Mouse (Mus musculus) forebrain, embryonic 16.5 days (tissue): Measurements from ENCODE around the gene Adgrg3. TPM values are rescaled to one million over a fixed set of nuclear protein-coding genes. Genes with fewer than 3 reads are reported as not detected.
A peak's percentile ranks its signal among the peaks of the same experiment; 100 is the strongest.

Experiments used
- ATAC-seq: fragments of 200-750 bp; cut with Nextera tagmentation; 2 replicates; pipeline ENCODE4 v1.8.0; 2017; ENCODE audit warnings: mild to moderate bottlenecking, moderate library complexity
- H3K27ac ChIP-seq: fragments of 300-500 bp; sonication (generic); 2 replicates; pipeline ENCODE4 v1.5.1; 2014; ENCODE audit warnings: low read length, control low read depth
- H3K27me3 ChIP-seq: fragments of 300-500 bp; sonication (generic); replicated peaks from 2 replicates; pipeline ENCODE4 v1.6.1; 2014; ENCODE audit warnings: low read length; ENCODE audit not compliant: control insufficient read depth, insufficient read depth
- H3K36me3 ChIP-seq: fragments of 300-500 bp; sonication (generic); 2 replicates; pipeline ENCODE4 v1.6.1; 2014; ENCODE audit not compliant: control insufficient read depth, insufficient read depth
- H3K4me1 ChIP-seq: fragments of 300-500 bp; sonication (generic); replicated peaks from 2 replicates; pipeline ENCODE4 v1.6.1; 2014; ENCODE audit warnings: low read length; ENCODE audit not compliant: control insufficient read depth, insufficient read depth
- H3K4me2 ChIP-seq: fragments of 300-500 bp; sonication (generic); 2 replicates; pipeline ENCODE4 v1.6.1; 2014; ENCODE audit warnings: mild to moderate bottlenecking, low read length, control low read depth
- H3K4me3 ChIP-seq: fragments of 300-500 bp; sonication (generic); replicated peaks from 2 replicates; pipeline ENCODE4 v1.5.1; 2014; ENCODE audit warnings: mild to moderate bottlenecking, low read length, control low read depth
- H3K9ac ChIP-seq: fragments of 300-500 bp; sonication (generic); replicated peaks from 2 replicates; pipeline ENCODE4 v1.6.1; 2014; ENCODE audit warnings: low read depth, low read length, control low read depth
- H3K9me3 ChIP-seq: fragments of 300-500 bp; sonication (generic); 2 replicates; pipeline ENCODE4 v1.6.1; 2016; ENCODE audit warnings: low read length; ENCODE audit not compliant: control insufficient read depth
- WGBS: fragments of 180-500 bp; shearing (Covaris S2); extraction: QIAGEN DNeasy Blood & Tissue Kit; methylation state at CpG from one replicate; pipeline ENCODE4 v1.1.7; 2014; 5-methylcytosine and 5-hydroxymethylcytosine counted together
- polyA plus RNA-seq: library from polyadenylated mRNA; unstranded; fragments of >200 nt; fragmentation: Nextera tagmentation; extraction: Ambion mirVana; gene quantifications from 2 replicates; pipeline ENCODE4 v1.2.1, GENCODE M21; 2015

The Adgrg3 gene
- polyA plus RNA-seq, 1 experiment from 2014 or later = 1.1 TPM

GRCm38 (mm10) chr8:95037106-95037925, 19.8 kb downstream of the Adgrg3 start:
- Histone ChIP-seq H3K27ac (no peak overlapping the region), H3K36me3 (no peaks in the 10 kb centered on the region), H3K4me2 (no peak overlapping the region), H3K4me3 (no peak overlapping the region), H3K9ac (no peak overlapping the region), H3K27me3 (no peaks in the 10 kb centered on the region), H3K9me3 (no peaks in the 10 kb centered on the region), H3K4me1 (no peaks in the 10 kb centered on the region)
- ATAC-seq = peak; percentile 93
- WGBS = 63% methylated on average over 7 of the region's 7 CpGs

DNA sequence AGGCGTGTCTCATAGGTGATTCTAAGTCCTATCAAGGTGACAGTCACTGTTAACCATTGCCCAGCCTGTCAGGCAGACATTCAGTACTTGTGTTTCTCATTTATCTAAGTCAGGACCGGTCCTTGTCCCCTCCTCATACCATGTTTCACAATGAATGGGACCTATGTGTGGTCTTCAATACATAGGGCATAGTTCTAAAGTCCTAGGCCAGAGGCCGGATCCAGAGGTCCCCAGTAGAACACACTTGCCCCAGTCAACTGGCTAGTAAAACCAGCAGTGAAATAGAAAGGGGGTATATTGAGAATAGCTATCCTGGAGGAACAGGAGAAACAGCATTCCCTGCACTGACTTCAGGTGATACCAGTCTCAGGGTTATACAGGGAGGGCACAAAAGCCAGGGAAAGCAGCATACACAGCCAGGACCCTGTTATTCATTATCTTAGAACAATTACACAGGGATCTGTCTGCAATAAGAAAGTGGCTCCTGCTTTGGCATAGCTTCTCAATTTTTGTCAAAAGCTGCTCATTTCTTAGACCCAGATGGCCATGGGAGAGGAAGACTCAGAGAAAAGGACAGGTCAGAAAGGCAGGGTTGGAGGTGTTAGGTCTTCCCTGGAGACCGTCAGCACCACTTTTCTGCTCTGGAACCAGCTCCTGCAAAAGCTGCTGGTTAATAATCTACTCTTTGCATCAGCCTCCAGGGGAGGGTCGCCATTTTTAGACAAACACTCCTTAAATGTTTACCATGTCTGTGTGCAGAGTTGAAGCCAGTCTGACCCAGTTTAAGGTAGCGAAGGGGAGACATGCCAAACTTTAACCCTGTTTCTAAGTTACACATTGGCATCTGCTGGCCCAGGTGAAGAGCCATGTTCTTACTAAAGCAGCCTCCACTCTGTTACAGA, 24.6 kb downstream of the Adgrg3 start:
- Histone ChIP-seq H3K4me3 (no peak overlapping the region), H3K4me2 (no peak overlapping the region), H3K27ac (no peak overlapping the region), H3K9ac (no peak overlapping the region), H3K9me3 (no peaks in the 10 kb centered on the region), H3K27me3 (no peaks in the 10 kb centered on the region), H3K36me3 (no peaks in the 10 kb centered on the region), H3K4me1 (no peaks in the 10 kb centered on the region)
- ATAC-seq = no peak
- 78% methylated on average over 6 of the region's 6 CpGs for WGBS

GRCm38 (mm10) chr8:95044811-95045210, 27.3 kb downstream of the Adgrg3 start:
- no peaks in the 10 kb centered on the region for H3K36me3 ChIP-seq
- WGBS = 57% methylated on average over 4 of the region's 4 CpGs
- ATAC-seq = peak; percentile 38; the same call in 1 of the 2 replicates

DNA sequence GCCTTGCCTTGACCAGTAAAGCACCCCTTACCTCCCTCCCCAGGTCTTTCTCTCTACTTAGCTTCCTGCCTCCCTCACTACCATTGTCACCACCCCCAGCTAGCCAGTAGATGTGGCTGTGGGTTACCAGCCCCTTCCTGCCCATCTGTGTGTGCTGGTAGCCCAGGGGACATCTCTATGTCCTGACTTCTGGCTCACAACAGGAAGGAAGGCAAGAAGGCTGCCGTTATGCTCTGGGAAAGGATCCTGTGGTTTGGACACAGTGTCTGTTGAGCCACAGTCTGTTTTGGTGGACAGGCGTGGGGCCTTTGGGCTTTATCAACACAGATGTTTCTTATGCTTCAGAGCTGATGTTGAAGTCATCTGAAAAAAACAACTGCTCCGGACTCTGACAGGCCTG, 29.5 kb downstream of the Adgrg3 start:
- no peaks in the 10 kb centered on the region for H3K4me1 ChIP-seq
- H3K9ac ChIP-seq = no peak overlapping the region
- no peak for ATAC-seq
- H3K4me3 ChIP-seq = no peak overlapping the region
- no peaks in the 10 kb centered on the region for H3K36me3 ChIP-seq
- WGBS = 79% methylated on average over 3 of the region's 3 CpGs
- no peak overlapping the region for H3K27ac ChIP-seq
- no peaks in the 10 kb centered on the region for H3K9me3 ChIP-seq
- no peaks in the 10 kb centered on the region for H3K27me3 ChIP-seq
- no peak overlapping the region for H3K4me2 ChIP-seq

More at GRCm38 (mm10) chr8:95044811-95045210, 27.3 kb downstream of the Adgrg3 start:
- no peak overlapping the region for H3K27ac ChIP-seq
- no peaks in the 10 kb centered on the region for H3K27me3 ChIP-seq
- no peak overlapping the region for H3K9ac ChIP-seq
- no peaks in the 10 kb centered on the region for H3K4me1 ChIP-seq
- no peaks in the 10 kb centered on the region for H3K9me3 ChIP-seq
- no peak overlapping the region for H3K4me2 ChIP-seq
- H3K4me3 ChIP-seq = no peak overlapping the region

DNA sequence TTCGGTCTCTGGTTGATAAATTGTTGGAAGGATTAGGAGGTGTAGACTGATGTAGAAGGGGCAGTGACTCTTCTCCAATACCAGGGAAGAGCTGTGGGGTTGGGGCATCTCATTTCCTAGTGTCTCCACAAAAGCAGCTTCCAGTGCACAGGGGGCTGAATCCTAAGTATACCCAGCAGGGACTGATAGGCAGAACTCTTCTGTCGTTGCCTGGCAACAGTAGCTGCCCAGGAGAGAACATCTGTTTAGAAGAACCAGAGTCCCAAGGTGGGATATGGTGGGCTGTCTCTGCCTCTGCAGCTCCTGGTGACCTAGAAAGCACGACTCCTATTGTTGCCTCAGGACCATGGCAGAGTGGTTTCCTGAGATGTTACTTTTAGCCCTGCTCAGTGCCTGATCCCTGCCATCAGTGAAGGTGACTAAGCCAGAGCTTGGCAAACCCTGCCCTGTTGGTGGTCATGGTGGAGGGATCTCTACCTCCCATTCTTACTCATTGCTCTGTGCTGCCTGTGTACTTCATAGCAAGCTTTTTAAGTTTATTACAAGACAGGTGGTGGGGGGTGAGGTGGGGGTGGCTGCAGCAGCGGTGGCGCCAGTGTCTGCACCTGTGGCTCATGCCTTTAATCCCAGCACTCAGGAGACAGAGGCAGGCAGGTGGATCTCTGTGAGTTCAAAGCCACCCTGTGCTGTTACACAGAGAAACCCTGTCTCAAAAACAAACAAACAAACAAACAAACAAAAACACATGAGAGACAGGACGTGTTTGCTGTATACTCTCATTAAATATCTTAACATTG, 30.6 kb downstream of the Adgrg3 start:
- Histone ChIP-seq H3K4me2 (no peak overlapping the region), H3K36me3 (no peaks in the 10 kb centered on the region), H3K4me1 (no peaks in the 10 kb centered on the region), H3K27ac (no peak overlapping the region), H3K4me3 (no peak overlapping the region), H3K9me3 (no peaks in the 10 kb centered on the region), H3K27me3 (no peaks in the 10 kb centered on the region), H3K9ac (no peak overlapping the region)
- WGBS = 76% methylated on average over 6 of the region's 6 CpGs
- no peak for ATAC-seq

DNA sequence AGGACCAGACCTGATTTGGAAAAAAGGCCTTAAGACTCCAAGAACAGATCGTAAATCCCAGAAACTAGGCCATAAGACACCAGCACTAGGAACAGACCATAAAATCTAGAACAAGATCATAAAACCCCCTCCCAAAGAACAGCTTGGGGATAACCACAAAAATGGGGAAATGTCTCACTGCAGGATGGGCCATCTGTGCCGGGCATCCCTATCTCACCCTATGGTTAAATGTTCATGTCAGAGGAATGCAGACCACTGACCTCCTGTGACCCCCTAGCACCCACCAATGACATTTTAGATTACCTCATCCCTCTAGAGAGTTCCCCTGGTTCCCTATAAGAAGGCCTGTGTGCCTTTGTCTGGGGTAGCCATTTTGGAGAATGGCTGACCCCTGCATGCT, 32.1 kb downstream of the Adgrg3 start:
- H3K27ac ChIP-seq = no peak overlapping the region
- no peak for ATAC-seq
- no peak overlapping the region for H3K4me2 ChIP-seq
- no peaks in the 10 kb centered on the region for H3K4me1 ChIP-seq
- H3K27me3 ChIP-seq = no peaks in the 10 kb centered on the region
- WGBS = 86% methylated on average over 2 of the region's 2 CpGs
- no peak overlapping the region for H3K4me3 ChIP-seq
- H3K36me3 ChIP-seq = no peaks in the 10 kb centered on the region
- H3K9me3 ChIP-seq = no peaks in the 10 kb centered on the region
- H3K9ac ChIP-seq = no peak overlapping the region

GRCm38 (mm10) chr8:95054438-95054837, 36.9 kb downstream of the Adgrg3 start:
- H3K27me3 ChIP-seq = no peaks in the 10 kb centered on the region
- no peak overlapping the region for H3K9ac ChIP-seq
- H3K4me1 ChIP-seq = no peaks in the 10 kb centered on the region
- no peaks in the 10 kb centered on the region for H3K36me3 ChIP-seq
- 0 out of 2 replicates have a peak, but pooled peaks have one; percentile 17 for ATAC-seq
- H3K27ac ChIP-seq = no peak overlapping the region
- no peaks in the 10 kb centered on the region for H3K9me3 ChIP-seq
- H3K4me3 ChIP-seq = no peak overlapping the region
- no peak overlapping the region for H3K4me2 ChIP-seq
- WGBS = 61% methylated on average over 6 of the region's 6 CpGs

DNA sequence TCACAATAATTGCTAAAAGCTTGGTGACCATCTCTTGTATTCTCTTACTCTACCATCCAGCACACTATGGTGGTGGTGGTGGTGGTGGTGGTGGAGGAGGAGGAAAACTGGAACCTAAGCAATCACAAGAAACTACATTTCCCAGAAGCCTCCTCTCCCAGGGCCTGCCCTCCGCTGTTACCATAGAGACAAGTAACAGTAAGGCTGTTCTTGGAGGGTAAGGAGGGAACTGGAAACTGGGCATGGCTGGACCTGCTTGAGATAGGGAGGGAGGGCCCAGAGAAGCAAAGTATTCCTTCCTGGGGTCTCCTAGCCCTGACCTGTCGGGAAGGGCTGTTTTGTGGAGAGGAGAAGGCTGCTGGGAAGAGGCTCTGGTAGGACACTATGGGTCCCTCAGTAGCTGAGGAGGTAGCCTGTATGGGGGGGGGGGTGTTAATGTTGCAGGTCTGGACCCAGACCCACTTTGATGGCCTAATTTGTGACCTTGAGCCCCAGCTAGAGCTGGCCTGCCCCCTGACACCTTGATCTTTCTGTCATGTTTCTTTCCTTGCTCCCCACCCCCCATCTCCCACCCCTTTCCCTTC, 37.5 kb downstream of the Adgrg3 start, which contains the start of gene Drc7:
TSS of gene Drc7 (plus strand) at position 177 of the 584 bp plus-strand sequence.
- 27% methylated on average over 2 of the region's 2 CpGs for WGBS
- no peaks in the 10 kb centered on the region for H3K27me3 ChIP-seq
- no peak within 1 kb of the TSS for H3K27ac ChIP-seq
- H3K4me2 ChIP-seq = 0 out of 2 replicates have a peak within 1 kb of the TSS, but pooled peaks have one; percentile 7
- no peaks in the 10 kb centered on the region for H3K36me3 ChIP-seq
- no peak within 1 kb of the TSS for H3K9ac ChIP-seq
- no peaks in the 10 kb centered on the region for H3K4me1 ChIP-seq
- H3K4me3 ChIP-seq = no peak within 1 kb of the TSS
- ATAC-seq = peak; percentile 85
- H3K9me3 ChIP-seq = no peaks in the 10 kb centered on the region
